Mouse (Mus musculus): Measurements from ENCODE around the gene Eftud2.

Eftud2 gene

DNA sequence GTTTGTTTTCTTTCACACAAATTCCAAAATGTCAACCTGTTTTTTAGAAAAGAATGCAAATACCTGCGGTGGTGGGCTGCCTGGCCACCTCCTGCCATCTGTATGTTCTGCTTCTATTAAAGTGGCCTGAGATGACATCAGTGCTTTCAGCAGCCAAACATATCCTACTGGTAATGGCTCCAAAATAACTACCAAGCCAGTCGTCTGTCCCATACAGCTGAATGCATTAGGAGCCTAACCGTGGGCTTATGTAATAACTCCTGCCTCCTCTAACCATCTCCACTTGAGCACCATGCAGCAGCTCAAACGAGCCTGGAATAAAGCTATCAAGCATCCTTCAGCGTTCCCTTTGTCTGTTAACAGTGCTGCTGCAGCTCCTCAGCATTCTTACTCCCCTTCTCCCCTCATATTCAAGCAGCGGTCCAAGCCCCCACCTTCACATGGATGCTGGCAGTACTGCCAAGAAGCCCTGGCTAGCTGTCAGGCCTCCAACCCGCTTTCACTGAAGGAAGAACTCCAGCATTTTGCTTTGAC is 5.9 kb downstream of the Eftud2 start:
- no peak for DNase-seq

GRCm38 (mm10) chr11:102864272-102864671 is 16.5 kb downstream of the Eftud2 start:
- DNase-seq = no peak

- no peak for DNase-seq
Measured at GRCm38 (mm10) chr11:102859933-102860332, 20.9 kb downstream of the Eftud2 start.

DNA sequence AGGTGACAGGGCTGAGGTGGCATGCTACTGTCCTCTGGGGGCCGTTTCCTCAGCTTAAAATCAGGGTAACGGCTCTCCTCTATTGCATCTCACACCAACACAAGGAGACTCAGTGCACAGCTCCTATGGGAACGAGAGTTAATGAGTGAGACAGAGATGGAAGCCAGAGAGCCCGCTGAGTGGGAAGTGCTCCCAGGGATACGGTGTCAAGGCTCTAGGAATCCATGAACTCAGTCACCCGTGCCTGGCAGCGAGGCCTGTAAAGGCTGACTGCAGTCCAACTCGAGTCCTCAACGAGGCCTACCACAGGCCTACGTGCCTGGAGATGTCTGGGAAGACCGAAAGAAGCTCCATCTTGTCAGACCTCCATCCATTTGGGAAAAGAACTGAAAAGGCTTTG is 21.8 kb downstream of the Eftud2 start:
- no peak for DNase-seq

GRCm38 (mm10) chr11:102855941-102856340 is 24.8 kb downstream of the Eftud2 start:
- no peak for DNase-seq

- DNase-seq = no peak
Measured at GRCm38 (mm10) chr11:102853760-102854159, 27.0 kb downstream of the Eftud2 start.

DNA sequence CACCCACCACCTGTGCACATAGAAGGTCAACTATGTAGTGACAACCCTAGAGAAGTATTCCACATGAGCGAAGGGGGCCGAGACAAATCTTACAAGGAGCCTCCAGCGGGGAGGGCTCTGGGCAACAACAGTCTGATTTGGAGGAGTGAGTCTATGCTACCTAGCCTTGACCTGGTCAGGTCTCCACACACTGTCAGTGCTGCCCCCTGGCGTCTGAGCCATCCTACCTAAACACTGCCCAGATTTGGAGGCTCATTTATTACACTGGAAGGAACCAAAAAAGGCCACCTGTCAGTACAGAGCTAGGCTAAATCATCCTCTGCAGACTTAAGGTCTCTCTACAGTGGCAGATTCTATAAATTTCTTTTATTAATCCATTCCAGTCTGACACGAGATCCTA is 28.9 kb downstream of the Eftud2 start:
- DNase-seq = no peak

DNA sequence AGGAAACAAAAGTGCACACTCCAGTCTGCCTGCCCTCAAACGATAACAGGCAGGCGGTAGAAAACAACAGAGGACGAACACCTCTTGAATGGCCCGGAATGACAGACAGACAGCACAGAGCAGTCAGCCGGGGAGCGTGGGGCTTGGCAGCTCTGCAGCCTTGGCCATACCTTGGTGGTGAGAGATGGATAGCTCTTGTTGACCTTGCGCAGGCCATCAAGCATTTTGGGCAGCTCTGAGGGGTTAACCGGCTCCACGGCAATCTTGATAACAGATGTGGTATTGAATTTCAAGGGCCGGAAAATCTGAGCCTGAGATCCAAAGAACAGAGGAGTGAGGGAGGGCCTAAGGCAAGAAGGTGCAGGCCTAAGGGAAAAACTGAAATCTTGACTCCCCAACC is 34.9 kb downstream of the Eftud2 start:
- DNase-seq = no peak

DNA sequence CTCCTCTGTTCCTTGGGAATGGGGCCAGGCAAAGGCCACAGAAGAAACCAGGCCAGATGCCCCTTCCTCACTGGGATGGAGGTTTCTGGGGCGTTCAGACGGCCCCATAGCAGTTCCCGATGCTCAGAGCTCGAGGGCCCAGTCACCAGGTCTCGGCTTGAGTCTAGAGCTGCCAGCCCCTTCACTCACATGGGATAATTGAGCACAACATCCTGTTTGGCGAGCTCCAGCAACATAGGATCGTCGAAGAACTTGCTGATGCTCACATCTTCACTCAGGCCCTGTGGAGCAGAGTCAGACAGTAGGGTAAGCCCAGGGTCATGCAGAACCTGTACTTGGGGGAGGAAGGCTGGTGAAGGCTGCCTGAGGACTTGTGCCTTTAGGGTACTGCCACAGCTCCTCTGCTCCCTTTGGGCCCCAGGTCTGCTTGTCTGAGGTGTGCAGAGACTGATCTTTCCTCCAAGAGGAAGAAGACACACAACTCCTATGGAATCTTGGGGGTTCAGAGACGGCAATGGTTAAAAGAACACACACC is 42.1 kb downstream of the Eftud2 start:
- DNase-seq = peak; percentile 92

- peak; percentile 98 for DNase-seq
Measured at GRCm38 (mm10) chr11:102838126-102838525, 42.7 kb downstream of the Eftud2 start.

DNA sequence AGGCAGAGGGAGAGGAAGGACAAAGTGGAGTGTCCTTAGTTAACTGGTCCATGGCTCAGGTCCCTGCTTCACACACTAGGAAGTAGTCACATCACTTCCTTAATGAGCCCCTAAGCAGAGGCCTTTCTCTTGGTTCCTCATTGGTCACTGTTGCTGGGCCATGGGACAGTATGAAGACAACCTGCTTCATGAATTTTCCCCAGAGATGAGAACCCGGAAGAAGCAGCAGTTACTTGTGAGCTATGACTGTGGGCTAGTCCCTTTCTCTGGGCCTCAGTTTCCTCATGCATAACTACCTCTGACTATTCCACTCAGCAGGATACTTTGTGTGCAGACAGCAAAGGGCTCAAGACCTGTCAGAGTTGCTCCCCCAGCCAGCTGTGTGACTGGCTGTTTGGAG is 43.4 kb downstream of the Eftud2 start:
- no peak for DNase-seq

DNA sequence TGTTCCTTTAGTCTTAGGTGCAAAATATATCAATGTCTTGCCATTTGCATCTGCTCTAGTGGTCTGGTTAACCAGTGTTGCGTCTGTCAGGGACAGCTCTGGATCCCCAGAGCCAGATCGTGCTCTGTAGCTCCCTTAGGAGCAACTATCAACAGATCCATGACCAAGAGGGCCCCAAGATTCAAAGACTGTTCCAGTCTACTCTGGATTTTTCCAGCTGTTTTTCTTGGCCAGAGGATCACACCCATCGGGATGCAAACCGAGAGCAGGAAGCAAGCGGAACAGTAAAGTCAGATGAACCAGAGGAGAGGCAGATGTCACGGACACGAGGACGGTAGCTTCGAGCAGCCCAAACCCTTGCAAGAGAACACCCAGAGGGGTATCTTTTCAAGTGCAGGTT is 44.6 kb downstream of the Eftud2 start:
- peak; percentile 97 for DNase-seq

DNA sequence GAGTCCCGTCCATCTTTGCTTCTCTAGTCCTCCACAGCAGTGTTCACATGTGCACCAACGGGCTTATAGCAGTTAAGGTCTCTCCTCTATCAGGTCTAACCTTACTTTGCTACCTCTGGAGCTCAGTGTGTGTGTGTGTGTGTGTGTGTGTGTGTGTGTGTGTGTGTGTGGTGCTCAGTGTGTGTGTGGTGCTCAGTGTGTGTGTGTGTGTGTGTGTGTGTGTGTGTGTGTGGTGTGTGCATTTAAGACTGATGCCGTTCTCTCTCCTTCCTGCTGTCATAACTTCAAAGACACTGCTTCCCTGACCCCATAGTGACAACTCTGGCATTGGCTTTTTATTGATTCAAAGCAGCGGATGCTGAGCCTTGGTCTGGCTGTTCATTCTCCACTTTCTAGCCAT is 45.2 kb downstream of the Eftud2 start, which contains the start of gene Higd1b:
Higd1b (plus strand) TSS at position 301 of the 400 bp plus-strand sequence.
- DNase-seq = no peak

DNA sequence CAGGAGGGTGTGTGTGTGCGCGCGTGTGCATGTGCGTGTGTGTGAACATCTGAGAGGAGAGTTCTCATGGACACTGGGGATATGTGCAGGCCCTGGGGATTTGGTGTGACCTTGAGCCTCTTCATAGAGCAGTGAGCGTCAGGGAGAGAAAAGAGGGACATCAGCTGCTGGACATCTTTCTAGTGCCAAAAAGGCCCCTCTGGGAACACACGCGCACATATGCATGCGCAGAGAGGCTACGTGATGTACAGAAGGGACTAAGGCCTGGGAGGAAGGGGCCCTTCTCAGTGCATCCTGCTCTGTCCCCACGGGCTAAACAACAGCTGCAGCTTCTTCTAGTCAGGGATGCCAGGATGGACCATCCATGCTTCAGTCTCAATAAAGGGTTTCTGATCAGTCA is 46.6 kb downstream of the Eftud2 start:
- DNase-seq = peak; percentile 98

- DNase-seq = peak; percentile 81
Measured at GRCm38 (mm10) chr11:102832700-102833297, 48.0 kb downstream of the Eftud2 start.

GRCm38 (mm10) chr11:102830276-102830675 is 50.5 kb downstream of the Eftud2 start:
- DNase-seq = no peak

- peak; percentile 90 for DNase-seq
Measured at GRCm38 (mm10) chr11:102827097-102827496, 53.7 kb downstream of the Eftud2 start.

GRCm38 (mm10) chr11:102826476-102826875 is 54.3 kb downstream of the Eftud2 start:
- DNase-seq = peak; percentile 71

DNA sequence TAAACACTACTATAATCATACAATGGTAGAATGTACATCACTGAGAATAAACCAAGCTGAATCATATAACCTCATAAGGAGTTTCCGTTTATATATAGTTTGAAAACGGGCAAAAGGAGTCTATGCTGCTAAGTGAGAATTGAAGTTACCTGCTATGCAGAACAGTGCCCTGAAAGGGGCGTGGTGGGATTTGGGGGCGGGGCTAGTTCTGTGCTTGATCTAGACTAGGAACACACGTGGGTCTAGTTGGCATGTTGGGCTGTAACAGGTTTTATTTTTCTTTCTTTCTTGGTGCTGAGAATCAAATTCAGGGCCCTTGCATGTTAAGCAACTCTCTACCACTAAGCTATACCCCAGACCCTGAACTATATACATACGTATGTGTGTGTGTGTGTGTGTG is 59.6 kb downstream of the Eftud2 start:
- no peak for DNase-seq

- DNase-seq = no peak
Measured at GRCm38 (mm10) chr11:102820432-102820831, 60.4 kb downstream of the Eftud2 start.

- no peak for DNase-seq
Measured at GRCm38 (mm10) chr11:102819783-102820385, 60.9 kb downstream of the Eftud2 start.

GRCm38 (mm10) chr11:102819021-102819782 is 61.6 kb downstream of the Eftud2 start, which contains the start of gene Gjc1:
Gene Gjc1 (minus strand): TSS chr11:102819700.
- DNase-seq = peak; percentile 98

All from heart, adult 11 months (tissue).